Mouse (Mus musculus): ENCODE measurements around the gene Efnb1. TPM values are rescaled to one million over a fixed set of nuclear protein-coding genes. Genes with fewer than 3 reads are reported as not detected.
A peak's percentile ranks its signal among the peaks of the same experiment; 100 is the strongest.

Efnb1 gene
- total RNA-seq, 4 experiments from 2014 or later = 58.4 to 80.1 (median 64.8) TPM

GRCm38 (mm10) chrX:99154358-99154757, 18.4 kb downstream of the Efnb1 start:
- DNase-seq = no peak

- no peak for DNase-seq
Observed at GRCm38 (mm10) chrX:99159020-99159419, 23.1 kb downstream of the Efnb1 start.

- no peak for DNase-seq
Observed at GRCm38 (mm10) chrX:99164111-99164510, 28.2 kb downstream of the Efnb1 start.

- DNase-seq = no peak
Observed at GRCm38 (mm10) chrX:99164855-99165368, 29.0 kb downstream of the Efnb1 start.

- DNase-seq = no peak
Observed at GRCm38 (mm10) chrX:99167014-99167413, 31.1 kb downstream of the Efnb1 start.

GRCm38 (mm10) chrX:99167550-99167949, 31.6 kb downstream of the Efnb1 start:
- DNase-seq = no peak

- DNase-seq = no peak
Observed at GRCm38 (mm10) chrX:99172301-99172700, 36.4 kb downstream of the Efnb1 start.

GRCm38 (mm10) chrX:99185081-99185596, 49.2 kb downstream of the Efnb1 start:
- no peak for DNase-seq

GRCm38 (mm10) chrX:99186497-99187435, 50.8 kb downstream of the Efnb1 start:
- DNase-seq = peak; percentile 82

- no peak for DNase-seq
Observed at GRCm38 (mm10) chrX:99191441-99192087, 55.6 kb downstream of the Efnb1 start.

GRCm38 (mm10) chrX:99196910-99197309, 61.0 kb downstream of the Efnb1 start:
- no peak for DNase-seq

- no peak for DNase-seq
Observed at GRCm38 (mm10) chrX:99198532-99198931, 62.6 kb downstream of the Efnb1 start.

Other genes with a start within 250 kb of the Efnb1 start
- 10 to 100 TPM; 11.6 to 21.3 (median 16.2) TPM for gene Ophn1, start 245.1 kb upstream of the Efnb1 start, total RNA-seq (2022)
- gene Yipf6, start 199.8 kb upstream of the Efnb1 start, total RNA-seq (2022) = 10 to 100 TPM; 52.6 to 64.8 (median 60.4) TPM
- 10 to 100 TPM; 33.4 to 72.4 (median 47.8) TPM for gene Stard8, start 132.9 kb upstream of the Efnb1 start, total RNA-seq (2022)